Mouse (Mus musculus) lung, postnatal 0 days (tissue): ENCODE results near the gene Lmtk3.

Experiments used
- CTCF ChIP-seq: IDR thresholded peaks from 2 replicates; pipeline ENCODE4 v1.5.1; 2016; ENCODE audit warnings: antibody characterized with exemption, mild to moderate bottlenecking
- EP300 ChIP-seq: IDR thresholded peaks from 2 replicates; pipeline ENCODE4 v1.6.1; 2016; ENCODE audit warnings: antibody characterized with exemption, mild to moderate bottlenecking, control low read depth

GRCm38 (mm10) chr7:45800546-45801204 lies 17.1 kb downstream of the Lmtk3 start:
- TF ChIP-seq CTCF (no peak), EP300 (no peak)
